Mouse (Mus musculus): ENCODE measurements at regions not wholly inside any gene's neighbourhood (a gene's known extent, or its start where the extent isn't known, plus 50 kb on each side); places are given as distances from the start of the nearest gene placed in this dataset.

- no peak for TF ChIP-seq POLR2A (IDR thresholded peaks at IDR 0.05; ENCODE audit: extremely low read depth, insufficient read depth, low read length)
- no peak for TF ChIP-seq CTCF (IDR thresholded peaks at IDR 0.05; ENCODE audit: extremely low read depth, insufficient read depth, low read length)
These were observed 110.3 kb upstream of the Cpm start for GRCm38 (mm10) chr10:117518793-117519669.
